Mouse (Mus musculus): ENCODE measurements at regions not wholly inside any gene's neighbourhood (a gene's known extent, or its start where the extent isn't known, plus 50 kb on each side); places are given as distances from the start of the nearest gene placed in this dataset.
"Not testable (repeated sequence)": the region's sequence is repeated elsewhere in the genome, so short reads cannot be mapped to it uniquely, and the experiment has no call there.

- Histone ChIP-seq H3K9ac (ENCODE audit: low read depth, low read length) (no peak overlapping the region), H3K36me3 (ENCODE audit: control insufficient read depth, insufficient read depth, low read length) (no peaks in the 10 kb centered on the region), H3K27ac (replicated peaks; ENCODE audit: insufficient read depth, low read depth, low read length) (no peak overlapping the region), H3K27me3 (ENCODE audit: control insufficient read depth, insufficient read depth, low read length) (no peaks in the 10 kb centered on the region), H3K79me2 (ENCODE audit: control insufficient read depth, insufficient read depth, low read length) (no peaks in the 10 kb centered on the region), H3K4me1 (ENCODE audit: control insufficient read depth, insufficient read depth, low read length) (no peaks in the 10 kb centered on the region), H3K4me3 (ENCODE audit: insufficient read depth, low read depth, low read length) (no peak overlapping the region)
- DNase-seq (ENCODE audit: extremely low read depth, low read depth, low spot score): no peak
- 87% methylated on average over 9 of the region's 9 CpGs for WGBS
- TF ChIP-seq POLR2A (IDR thresholded peaks at IDR 0.05; ENCODE audit: extremely low read depth, insufficient read depth, low read length): no peak
- TF ChIP-seq CTCF (IDR thresholded peaks at IDR 0.05; ENCODE audit: low read depth, low read length): no peak
These were observed 488.3 kb upstream of the Dab2 start for GRCm38 (mm10) chr15:5811154-5811732.

- WGBS: 85% methylated on average over 1 of the region's 1 CpGs
- Histone ChIP-seq H3K9ac (ENCODE audit: low read depth, low read length) (no peak overlapping the region), H3K4me1 (ENCODE audit: control insufficient read depth, insufficient read depth, low read length) (no peaks in the 10 kb centered on the region), H3K4me3 (ENCODE audit: insufficient read depth, low read depth, low read length) (no peak overlapping the region), H3K79me2 (ENCODE audit: control insufficient read depth, insufficient read depth, low read length) (no peaks in the 10 kb centered on the region), H3K36me3 (ENCODE audit: control insufficient read depth, insufficient read depth, low read length) (no peaks in the 10 kb centered on the region), H3K27me3 (ENCODE audit: control insufficient read depth, insufficient read depth, low read length) (no peaks in the 10 kb centered on the region), H3K27ac (replicated peaks; ENCODE audit: insufficient read depth, low read depth, low read length) (no peak overlapping the region)
- no peak for TF ChIP-seq POLR2A (IDR thresholded peaks at IDR 0.05; ENCODE audit: extremely low read depth, insufficient read depth, low read length)
- TF ChIP-seq CTCF (IDR thresholded peaks at IDR 0.05; ENCODE audit: low read depth, low read length): no peak
- DNase-seq (ENCODE audit: extremely low read depth, low read depth, low spot score): no peak
These were observed 487.6 kb upstream of the Dab2 start for GRCm38 (mm10) chr15:5811958-5812357.

- Histone ChIP-seq H3K36me3 (ENCODE audit: control insufficient read depth, insufficient read depth, low read length) (no peaks in the 10 kb centered on the region), H3K4me1 (ENCODE audit: control insufficient read depth, insufficient read depth, low read length) (no peaks in the 10 kb centered on the region), H3K27me3 (ENCODE audit: control insufficient read depth, insufficient read depth, low read length) (no peaks in the 10 kb centered on the region), H3K79me2 (ENCODE audit: control insufficient read depth, insufficient read depth, low read length) (no peaks in the 10 kb centered on the region), H3K27ac (replicated peaks; ENCODE audit: insufficient read depth, low read depth, low read length) (no peak overlapping the region), H3K4me3 (ENCODE audit: insufficient read depth, low read depth, low read length) (no peak overlapping the region), H3K9ac (ENCODE audit: low read depth, low read length) (no peak overlapping the region)
- no peak for DNase-seq (ENCODE audit: extremely low read depth, low read depth, low spot score)
- WGBS: 66% methylated on average over 7 of the region's 7 CpGs
- TF ChIP-seq CTCF (IDR thresholded peaks at IDR 0.05; ENCODE audit: low read depth, low read length) (no peak), POLR2A (IDR thresholded peaks at IDR 0.05; ENCODE audit: extremely low read depth, insufficient read depth, low read length) (no peak)
These were observed 481.5 kb upstream of the Dab2 start for GRCm38 (mm10) chr15:5817901-5818576.

- H3K27ac ChIP-seq (replicated peaks; ENCODE audit: insufficient read depth, low read depth, low read length): no peak overlapping the region
- H3K79me2 ChIP-seq (ENCODE audit: control insufficient read depth, insufficient read depth, low read length): no peaks in the 10 kb centered on the region
- no peaks in the 10 kb centered on the region for H3K27me3 ChIP-seq (ENCODE audit: control insufficient read depth, insufficient read depth, low read length)
- no peaks in the 10 kb centered on the region for H3K4me1 ChIP-seq (ENCODE audit: control insufficient read depth, insufficient read depth, low read length)
- TF ChIP-seq CTCF (IDR thresholded peaks at IDR 0.05; ENCODE audit: low read depth, low read length) (no peak), POLR2A (IDR thresholded peaks at IDR 0.05; ENCODE audit: extremely low read depth, insufficient read depth, low read length) (no peak)
- no peaks in the 10 kb centered on the region for H3K36me3 ChIP-seq (ENCODE audit: control insufficient read depth, insufficient read depth, low read length)
- DNase-seq (ENCODE audit: extremely low read depth, low read depth, low spot score): no peak
- H3K4me3 ChIP-seq (ENCODE audit: insufficient read depth, low read depth, low read length): no peak overlapping the region
- H3K9ac ChIP-seq (ENCODE audit: low read depth, low read length): no peak overlapping the region
- 86% methylated on average over 4 of the region's 4 CpGs for WGBS
These were observed 459.6 kb upstream of the Dab2 start for GRCm38 (mm10) chr15:5839963-5840362.

- H3K79me2 ChIP-seq (ENCODE audit: control insufficient read depth, insufficient read depth, low read length); H3K9ac ChIP-seq (ENCODE audit: low read depth, low read length); H3K4me3 ChIP-seq (ENCODE audit: insufficient read depth, low read depth, low read length); DNase-seq (ENCODE audit: extremely low read depth, low read depth, low spot score); H3K4me1 ChIP-seq (ENCODE audit: control insufficient read depth, insufficient read depth, low read length); H3K36me3 ChIP-seq (ENCODE audit: control insufficient read depth, insufficient read depth, low read length); H3K27ac ChIP-seq (replicated peaks; ENCODE audit: insufficient read depth, low read depth, low read length); H3K27me3 ChIP-seq (ENCODE audit: control insufficient read depth, insufficient read depth, low read length): not testable (repeated sequence)
- WGBS: 94% methylated on average over 15 of the region's 15 CpGs
These were observed 458.0 kb upstream of the Dab2 start for GRCm38 (mm10) chr15:5841369-5842149.

- no peaks in the 10 kb centered on the region for H3K27me3 ChIP-seq (ENCODE audit: control insufficient read depth, insufficient read depth, low read length)
- H3K4me3 ChIP-seq (ENCODE audit: insufficient read depth, low read depth, low read length): no peak overlapping the region
- no peaks in the 10 kb centered on the region for H3K4me1 ChIP-seq (ENCODE audit: control insufficient read depth, insufficient read depth, low read length)
- H3K27ac ChIP-seq (replicated peaks; ENCODE audit: insufficient read depth, low read depth, low read length): no peak overlapping the region
- TF ChIP-seq CTCF (IDR thresholded peaks at IDR 0.05; ENCODE audit: low read depth, low read length): no peak
- TF ChIP-seq POLR2A (IDR thresholded peaks at IDR 0.05; ENCODE audit: extremely low read depth, insufficient read depth, low read length): no peak
- H3K79me2 ChIP-seq (ENCODE audit: control insufficient read depth, insufficient read depth, low read length): no peaks in the 10 kb centered on the region
- 89% methylated on average over 5 of the region's 5 CpGs for WGBS
- no peak for DNase-seq (ENCODE audit: extremely low read depth, low read depth, low spot score)
- H3K9ac ChIP-seq (ENCODE audit: low read depth, low read length): no peak overlapping the region
- H3K36me3 ChIP-seq (ENCODE audit: control insufficient read depth, insufficient read depth, low read length): no peaks in the 10 kb centered on the region
These were observed 453.0 kb upstream of the Dab2 start for GRCm38 (mm10) chr15:5846571-5846970.
